Mouse (Mus musculus): Measurements from ENCODE around the gene Abhd14a.

DNA sequence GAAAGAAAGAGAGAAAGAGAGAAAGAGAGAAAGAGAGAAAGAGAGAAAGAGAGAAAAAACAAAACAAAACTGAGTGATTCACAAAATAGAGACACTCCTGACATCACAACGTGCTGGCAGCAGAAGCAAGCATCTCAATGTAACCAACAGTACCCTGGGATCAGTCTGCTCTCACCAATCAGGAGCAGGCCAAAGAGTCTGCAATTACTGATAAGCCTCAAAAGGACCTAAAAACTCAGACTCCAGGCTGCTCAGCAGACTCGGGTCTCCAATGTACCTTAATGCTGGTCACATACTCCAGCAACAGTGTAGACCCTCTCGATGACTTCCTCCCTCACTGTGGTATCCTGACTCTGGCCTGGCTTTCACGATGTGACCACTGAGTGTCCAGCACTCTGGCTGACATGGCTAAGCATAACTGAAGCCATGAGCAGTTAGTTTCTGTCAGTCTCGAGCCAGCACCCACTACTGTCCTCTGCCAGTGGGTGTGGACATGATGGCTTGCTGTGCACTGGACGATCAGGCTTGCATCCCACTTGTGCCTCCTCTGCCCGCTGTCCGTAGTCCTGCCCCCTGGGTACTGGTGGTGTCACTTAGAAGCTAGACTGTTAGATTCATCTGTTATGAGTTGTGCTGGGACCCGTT, 48.7 kb downstream of the Abhd14a start:
- TF ChIP-seq CTCF (IDR thresholded peaks at IDR 0.05; ENCODE audit: low read depth) (peak; percentile 32), EP300 (IDR thresholded peaks at IDR 0.05; ENCODE audit: low read depth) (peak; percentile 83)
